Mouse (Mus musculus) right cerebral cortex, adult 18-20 months (tissue): ENCODE data around the gene Col26a1.

Experiments used
- DNase-seq: peaks from one replicate; pipeline ENCODE4 v3.0.0; 2022; ENCODE audit warnings: mixed read lengths

Gene Col26a1

GRCm38 (mm10) chr5:136882788-136883439 is at the start of gene Col26a1:
Gene Col26a1 (minus strand): TSS chr5:136883209.
- no peak for DNase-seq

DNA sequence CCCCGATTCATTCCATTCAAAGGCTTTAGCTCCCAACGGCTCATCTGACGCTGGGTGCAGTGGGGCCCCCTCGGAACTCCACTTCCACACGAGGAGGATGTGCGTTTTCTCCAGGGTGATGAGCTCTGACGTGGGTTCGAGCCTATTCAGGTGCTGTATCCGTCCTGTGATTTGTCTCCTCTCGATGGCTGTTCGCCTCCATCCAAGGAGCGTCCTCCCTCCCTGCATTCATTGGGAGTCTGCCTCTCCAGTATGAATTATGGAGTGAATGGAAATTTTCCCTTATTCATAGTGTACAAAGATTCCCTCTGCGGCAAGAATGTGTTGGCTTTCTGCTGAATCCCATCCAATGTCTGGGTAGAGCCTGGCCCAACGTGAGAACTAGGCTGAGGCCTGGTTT is 48.9 kb upstream of the Col26a1 start:
- peak; percentile 31 for DNase-seq

DNA sequence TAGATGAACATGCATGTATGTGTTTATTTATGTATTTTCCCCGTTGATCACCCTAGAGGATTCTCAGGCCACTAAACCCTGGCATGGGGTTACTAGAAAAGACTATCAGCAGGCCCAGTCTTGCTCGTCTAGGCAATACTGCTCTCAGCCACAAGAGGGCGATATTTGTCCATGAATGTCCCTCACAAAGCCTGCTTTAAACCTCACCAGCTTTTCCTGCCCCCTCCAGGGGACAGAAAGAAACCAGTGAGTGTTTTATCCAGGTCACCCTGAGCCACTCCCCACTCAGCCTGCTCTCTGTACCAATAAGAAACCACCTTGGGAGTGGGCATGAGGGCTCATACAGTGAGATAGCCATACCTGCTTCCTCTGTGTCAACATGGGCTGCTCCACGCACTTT is 46.1 kb upstream of the Col26a1 start:
- peak; percentile 77 for DNase-seq

DNA sequence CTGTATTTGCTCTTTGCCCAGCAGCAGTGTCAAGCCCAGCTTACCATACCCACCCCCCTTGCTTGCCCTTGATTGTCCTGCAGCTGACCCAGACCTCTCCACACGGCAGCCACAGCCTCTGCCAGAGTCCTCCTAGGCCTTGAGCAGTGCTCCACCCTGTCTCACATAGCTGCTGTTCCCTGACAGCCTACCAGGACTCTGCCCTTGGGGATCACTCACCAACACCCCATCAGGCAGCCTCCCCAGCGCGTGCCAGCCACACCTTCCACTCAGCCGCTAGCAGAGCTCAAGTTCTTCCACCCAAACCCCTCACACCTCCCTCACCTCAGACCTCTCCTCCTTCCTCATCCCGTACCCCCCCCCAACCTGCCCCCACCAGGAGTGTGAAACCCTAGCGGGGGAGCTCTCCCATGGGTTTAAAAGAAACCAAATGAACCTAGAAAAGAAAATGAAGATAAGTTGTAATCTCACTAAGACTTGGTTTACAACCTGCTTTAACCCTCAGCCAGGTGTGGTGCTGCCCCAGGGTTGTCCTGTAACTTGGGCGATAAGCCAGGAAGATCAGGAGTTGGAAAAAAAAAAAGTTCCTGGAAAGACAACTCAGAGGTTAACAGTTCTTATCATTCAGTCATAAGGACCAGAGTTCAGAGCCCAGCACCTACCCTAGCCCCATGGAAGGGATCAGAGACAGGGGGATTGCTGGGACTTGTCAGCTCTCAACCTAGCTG is 40.9 kb upstream of the Col26a1 start:
- no peak for DNase-seq

GRCm38 (mm10) chr5:136922830-136923229 is 39.8 kb upstream of the Col26a1 start:
- no peak for DNase-seq

DNA sequence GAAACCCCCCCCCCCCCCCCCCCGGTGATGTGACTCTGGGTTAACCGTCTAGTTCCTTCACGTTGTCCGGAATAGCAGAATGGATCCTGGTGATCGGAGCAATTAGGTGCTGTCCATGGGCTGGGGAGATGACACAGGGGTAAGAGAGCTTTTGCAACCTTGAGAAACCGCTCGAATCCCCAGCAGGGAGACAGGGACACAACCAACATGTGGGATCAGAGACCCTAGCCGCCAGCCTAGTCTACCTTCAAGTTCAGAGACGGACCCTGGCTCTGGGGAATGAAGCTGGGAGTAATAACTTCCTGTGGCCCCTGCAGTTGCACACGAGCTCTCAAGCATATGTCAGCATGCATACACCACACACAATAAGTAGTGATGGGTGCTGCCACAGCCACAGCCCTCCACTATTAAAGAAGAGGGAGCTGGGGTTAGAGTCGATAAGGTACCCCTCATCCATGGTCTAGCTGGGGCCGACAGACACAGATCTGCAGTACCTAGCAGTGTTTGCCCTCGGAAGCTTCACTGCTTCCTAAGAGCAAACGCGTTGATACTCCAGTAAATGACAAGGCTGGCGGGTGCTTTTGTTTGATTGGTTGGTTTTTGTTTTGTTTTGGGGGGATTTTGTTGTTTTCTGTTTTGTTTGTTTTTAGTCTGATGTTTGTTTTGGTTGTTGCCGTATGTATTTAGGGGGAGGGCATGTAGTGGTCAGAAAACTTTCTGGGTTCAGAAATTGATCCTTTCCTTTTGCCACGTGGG is 36.7 kb upstream of the Col26a1 start:
- DNase-seq: no peak

DNA sequence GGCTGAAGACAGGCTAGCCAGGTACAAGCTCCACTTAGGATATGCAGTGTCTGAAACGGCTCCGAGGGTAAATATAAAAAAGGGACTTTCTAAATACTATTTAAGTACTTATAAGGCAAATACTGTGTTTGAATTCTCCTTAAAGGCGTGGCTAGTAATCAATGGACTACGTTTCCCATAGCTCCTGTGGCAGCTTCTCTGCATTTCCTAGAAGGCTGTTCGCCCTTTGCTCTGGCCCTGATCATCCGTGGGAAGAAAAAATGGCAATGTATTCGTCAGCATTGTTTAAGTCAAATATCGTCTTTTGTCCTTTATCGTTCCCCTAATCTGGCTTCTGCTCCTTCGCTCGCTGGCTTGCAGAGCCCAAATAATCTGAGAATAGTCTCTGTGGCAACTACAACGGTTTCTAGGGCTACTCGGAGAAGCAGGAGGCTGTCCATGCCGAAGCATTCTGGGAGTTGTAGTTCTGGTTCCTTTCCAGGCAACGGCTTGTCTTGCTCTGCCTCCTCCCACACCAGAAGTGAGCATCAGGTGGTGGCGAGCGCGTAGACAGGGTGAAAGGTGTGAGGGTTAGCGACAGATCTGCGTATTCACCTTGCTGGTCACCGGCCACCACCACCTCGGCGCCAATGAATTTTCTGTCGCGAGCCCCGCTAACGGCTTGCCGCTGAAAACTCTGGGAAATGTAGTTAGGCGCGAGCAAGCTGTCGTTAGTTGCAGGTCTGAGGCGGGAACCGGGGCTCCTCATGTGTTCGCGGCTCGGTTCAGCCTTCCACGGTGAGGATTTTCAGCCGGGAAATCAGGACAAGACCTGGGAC is 35.9 kb upstream of the Col26a1 start:
- DNase-seq: peak; percentile 85

- no peak for DNase-seq
Measured at GRCm38 (mm10) chr5:136917613-136918242, 34.7 kb upstream of the Col26a1 start.

DNA sequence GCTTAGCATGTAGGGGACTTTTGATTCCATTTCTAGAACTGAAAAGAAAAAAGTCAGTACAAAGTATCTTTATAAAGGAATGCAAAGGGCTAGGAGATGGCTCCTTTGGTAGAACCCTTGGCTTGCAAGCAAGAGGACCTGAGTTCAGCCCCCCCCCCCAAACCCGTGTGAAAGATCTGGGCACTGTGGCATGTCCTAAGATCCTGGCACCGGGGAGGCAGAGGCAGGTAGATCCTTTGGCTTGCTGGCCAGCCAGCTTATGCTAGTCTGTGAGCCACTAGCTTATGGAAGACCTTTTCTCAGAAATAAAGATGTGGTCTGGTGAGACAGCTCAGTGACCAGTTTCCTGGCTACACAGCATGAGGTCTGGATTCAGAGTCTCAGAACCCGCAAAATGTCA is 31.2 kb upstream of the Col26a1 start:
- DNase-seq: no peak

DNA sequence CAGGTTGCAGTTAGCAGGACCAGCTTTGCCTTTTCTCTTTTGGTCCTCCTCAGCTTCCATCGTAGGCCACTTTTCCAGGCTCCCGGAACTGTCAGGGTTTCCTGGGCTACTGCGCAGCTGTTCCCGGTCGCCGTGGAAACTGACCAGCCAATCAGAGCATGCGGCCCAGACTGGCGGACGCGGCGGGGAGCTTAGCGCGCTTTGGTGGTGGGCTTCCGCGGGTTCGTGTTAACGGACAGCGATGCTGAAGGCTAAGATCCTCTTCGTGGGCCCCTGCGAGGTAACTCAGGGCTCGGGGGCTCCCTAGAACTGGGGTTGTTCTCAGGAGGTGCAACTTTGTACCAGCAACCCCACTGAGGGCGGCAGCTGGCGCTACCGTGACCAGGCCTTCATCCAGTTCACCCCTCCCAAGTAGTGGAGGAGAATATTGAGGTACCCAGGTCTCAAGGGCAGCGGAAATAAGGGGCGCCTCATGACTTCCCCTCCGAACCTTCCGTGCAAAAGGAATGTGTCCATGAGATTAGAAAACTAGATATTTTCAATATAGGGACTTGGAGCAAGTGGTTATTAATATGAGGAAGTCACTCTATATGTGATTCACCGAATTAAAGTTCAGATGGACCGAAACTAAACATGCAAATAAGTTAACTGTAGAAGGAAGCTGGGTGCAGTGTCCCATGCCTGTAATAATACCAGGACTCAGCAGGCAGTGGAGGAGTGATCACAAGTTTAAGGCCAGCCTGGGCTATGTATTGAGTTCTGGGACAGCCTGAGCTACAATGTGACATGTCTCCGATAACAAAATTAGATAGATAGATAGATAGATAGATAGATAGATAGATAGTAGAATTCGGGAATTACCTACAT is 25.2 kb upstream of the Col26a1 start, which contains the start of gene Ift22:
Ift22 (plus strand) TSS at position 160 of the 867 bp plus-strand sequence.
- peak; percentile 95 for DNase-seq

DNA sequence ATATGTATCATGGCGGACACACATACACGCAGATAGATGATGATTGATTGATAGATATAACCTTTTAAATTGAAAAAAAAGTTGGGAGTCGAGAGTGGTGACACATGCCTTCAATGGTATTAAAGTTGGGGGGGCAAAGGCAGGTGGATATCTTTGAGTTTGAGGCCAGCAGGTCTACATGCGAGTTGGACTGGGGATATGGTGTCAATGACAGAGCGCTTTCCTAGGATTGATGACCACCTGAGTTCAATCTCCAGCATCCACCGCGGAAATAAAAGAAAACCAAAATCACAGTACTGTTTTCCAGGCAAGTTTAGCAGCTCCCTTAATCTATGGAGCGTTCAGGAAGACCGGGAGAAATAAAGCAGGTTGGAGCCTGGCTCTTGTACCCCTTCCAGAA is 24.6 kb upstream of the Col26a1 start:
- no peak for DNase-seq

GRCm38 (mm10) chr5:136905630-136906029 is 22.6 kb upstream of the Col26a1 start:
- no peak for DNase-seq

DNA sequence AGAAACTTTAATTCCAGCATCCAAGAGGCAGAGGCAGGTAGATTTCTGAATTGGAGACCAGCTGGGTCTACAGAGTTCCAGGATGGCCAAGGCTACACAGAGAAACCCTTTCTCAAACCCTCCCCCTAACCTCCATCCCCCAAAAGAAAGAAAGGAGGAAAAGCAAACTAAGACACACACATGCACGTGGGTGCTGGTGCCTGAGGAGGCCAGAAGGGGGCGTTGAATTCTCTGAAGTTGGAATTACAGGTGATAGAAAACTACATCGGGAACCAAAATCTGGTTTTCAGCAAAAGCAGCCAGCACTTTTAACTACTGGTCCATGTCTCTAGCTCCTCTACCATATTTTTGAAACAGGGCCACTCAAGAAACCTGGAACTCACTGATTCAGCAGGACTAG is 21.6 kb upstream of the Col26a1 start:
- no peak for DNase-seq

GRCm38 (mm10) chr5:136895529-136895963 is 12.5 kb upstream of the Col26a1 start:
- DNase-seq: no peak

GRCm38 (mm10) chr5:136894840-136895528 is 12.0 kb upstream of the Col26a1 start:
- no peak for DNase-seq

DNA sequence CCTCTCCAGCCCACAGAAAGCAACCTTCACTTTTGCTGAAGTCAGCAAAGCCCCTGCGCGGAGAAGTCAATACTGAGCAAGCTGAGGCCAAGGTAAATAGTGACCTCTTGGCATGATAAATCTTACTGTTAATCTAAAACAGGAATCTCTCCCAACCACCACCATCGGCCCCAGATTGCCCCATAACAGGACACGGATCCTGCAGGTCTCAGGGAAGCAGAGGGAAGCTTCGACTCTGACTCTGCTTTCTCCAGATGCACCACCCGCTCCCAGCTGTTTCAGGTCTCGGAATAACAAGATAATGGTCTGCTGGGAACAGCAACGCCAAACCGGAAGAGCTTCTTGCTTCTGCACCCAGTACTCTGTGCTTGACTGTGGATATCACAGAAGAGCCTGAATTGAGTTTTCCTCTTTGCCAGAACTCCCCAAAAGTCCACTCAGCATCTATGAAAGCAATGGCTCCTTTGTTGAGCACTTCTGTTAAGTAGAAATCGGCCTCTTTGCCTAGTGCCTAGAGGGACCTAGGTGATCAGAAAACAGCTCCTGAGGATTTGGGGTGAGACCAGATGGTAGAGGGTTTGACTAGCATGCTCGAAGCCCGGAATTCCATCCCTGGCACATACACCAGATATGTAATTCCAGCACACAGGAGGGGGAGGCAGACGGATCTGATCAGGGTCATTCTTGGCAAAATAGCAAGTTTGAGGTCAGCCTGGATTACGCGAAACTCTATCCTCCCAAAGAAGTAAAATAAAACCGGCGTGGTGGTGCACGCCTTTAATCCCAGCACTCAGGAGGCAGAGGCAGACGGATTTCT is 5.7 kb upstream of the Col26a1 start:
- no peak for DNase-seq

- no peak for DNase-seq
Measured at GRCm38 (mm10) chr5:136886957-136887356, 3.9 kb upstream of the Col26a1 start.

- DNase-seq: no peak
Measured at GRCm38 (mm10) chr5:136882055-136882787, 788 bp downstream of the Col26a1 start.
